Mouse (Mus musculus) forebrain, postnatal 0 days (tissue): ENCODE measurements around the gene Rnf26. TPM values are rescaled to one million over a fixed set of nuclear protein-coding genes. Genes with fewer than 3 reads are reported as not detected.
A peak's percentile ranks its signal among the peaks of the same experiment; 100 is the strongest.

Experiments
- ATAC-seq: fragments of 200-750 bp; cut with Nextera tagmentation; 2 replicates; pipeline ENCODE4 v1.8.0; 2017; ENCODE audit warnings: mild to moderate bottlenecking, moderate library complexity
- DNase-seq: peaks from one replicate; pipeline ENCODE4 v3.0.0-alpha.2; 2015
- H3K27ac ChIP-seq: fragments of 300-500 bp; sonication (generic); 2 replicates; pipeline ENCODE4 v1.5.1; 2014; ENCODE audit warnings: low read depth, mild to moderate bottlenecking, antibody characterized with exemption, low read length, moderate library complexity, mixed read lengths
- H3K27me3 ChIP-seq: fragments of 300-500 bp; sonication (generic); 2 replicates; pipeline ENCODE4 v1.6.1; 2014; ENCODE audit warnings: mild to moderate bottlenecking, low read length, mixed read lengths; ENCODE audit not compliant: insufficient read depth
- H3K36me3 ChIP-seq: fragments of 300-500 bp; sonication (generic); 2 replicates; pipeline ENCODE4 v1.6.1; 2014; ENCODE audit warnings: mild to moderate bottlenecking, moderate library complexity; ENCODE audit not compliant: insufficient read depth
- H3K4me1 ChIP-seq: fragments of 300-500 bp; sonication (generic); 2 replicates; pipeline ENCODE4 v1.6.1; 2014; ENCODE audit warnings: antibody characterized with exemption; ENCODE audit not compliant: insufficient read depth
- H3K4me2 ChIP-seq: fragments of 300-500 bp; sonication (generic); 2 replicates; pipeline ENCODE4 v1.6.1; 2014; ENCODE audit warnings: low read depth, mild to moderate bottlenecking, moderate library complexity
- H3K4me3 ChIP-seq: fragments of 300-500 bp; sonication (generic); 2 replicates; pipeline ENCODE4 v1.5.1; 2014; ENCODE audit warnings: low read depth, low read length, mixed read lengths
- H3K9ac ChIP-seq: fragments of 300-500 bp; sonication (generic); 2 replicates; pipeline ENCODE4 v1.6.1; 2014; ENCODE audit warnings: mild to moderate bottlenecking
- H3K9me3 ChIP-seq: fragments of 300-500 bp; sonication (generic); 2 replicates; pipeline ENCODE4 v1.6.1; 2016; ENCODE audit warnings: low read length
- CTCF ChIP-seq: sonication (generic); IDR thresholded peaks from 2 replicates; pipeline ENCODE4 v1.5.1; 2016; ENCODE audit warnings: antibody characterized with exemption, control low read depth, low read depth
- WGBS: fragments of 180-500 bp; shearing (Covaris S2); extraction: QIAGEN DNeasy Blood & Tissue Kit; methylation state at CpG from one replicate; pipeline ENCODE4 v1.1.7; 2014; 5-methylcytosine and 5-hydroxymethylcytosine counted together
- polyA plus RNA-seq: library from polyadenylated mRNA; unstranded; fragments of >200 nt; fragmentation: Nextera tagmentation; extraction: Ambion mirVana; gene quantifications from 2 replicates; pipeline ENCODE4 v1.2.1, GENCODE M21; 2015
- total RNA-seq: library from RNA; depleted of rRNA; stranded (reverse); fragments of >200 nt; gene quantifications from 2 replicates; pipeline ENCODE4 v1.2.3, GENCODE M21; 2014

The Rnf26 gene
- total and polyA plus RNA-seq, 2 experiments from 2014 or later: 16.0 to 38.8 TPM

GRCm38 (mm10) chr9:44081581-44081980, 31.7 kb downstream of the Rnf26 start:
- no peak for TF ChIP-seq CTCF
- 47% methylated on average over 5 of the region's 5 CpGs for WGBS
- no peak overlapping the region for H3K9ac ChIP-seq
- H3K4me1 ChIP-seq: peaks cover 15% of the 10 kb centered on the region; the same call in 1 of the 2 replicates
- H3K9me3 ChIP-seq: no peaks in the 10 kb centered on the region
- no peak overlapping the region for H3K4me3 ChIP-seq
- H3K4me2 ChIP-seq: no peak overlapping the region
- DNase-seq (no peak), ATAC-seq (no peak)
- no peaks in the 10 kb centered on the region for H3K36me3 ChIP-seq
- no peaks in the 10 kb centered on the region for H3K27me3 ChIP-seq
- no peak overlapping the region for H3K27ac ChIP-seq

DNA sequence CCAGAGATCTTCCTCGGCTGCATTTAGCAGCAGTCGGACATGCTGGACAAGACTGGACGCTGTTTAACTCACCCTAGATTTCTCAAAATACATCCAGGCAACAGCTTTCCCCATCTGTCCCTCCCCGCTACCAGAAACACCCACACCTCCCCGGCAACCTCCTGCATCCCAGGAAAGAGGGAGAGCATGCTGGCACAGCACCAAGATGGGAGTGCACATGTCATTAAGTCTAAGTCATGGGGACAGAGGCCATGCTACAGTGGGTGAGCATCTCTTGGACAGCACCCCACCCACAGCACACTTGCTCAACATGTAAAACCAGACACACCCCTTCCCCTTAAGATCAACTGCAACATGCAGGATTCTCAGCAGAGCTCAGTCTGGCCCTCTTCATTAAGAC, 32.4 kb downstream of the Rnf26 start:
- WGBS: 69% methylated on average over 5 of the region's 5 CpGs
- DNase-seq: no peak

DNA sequence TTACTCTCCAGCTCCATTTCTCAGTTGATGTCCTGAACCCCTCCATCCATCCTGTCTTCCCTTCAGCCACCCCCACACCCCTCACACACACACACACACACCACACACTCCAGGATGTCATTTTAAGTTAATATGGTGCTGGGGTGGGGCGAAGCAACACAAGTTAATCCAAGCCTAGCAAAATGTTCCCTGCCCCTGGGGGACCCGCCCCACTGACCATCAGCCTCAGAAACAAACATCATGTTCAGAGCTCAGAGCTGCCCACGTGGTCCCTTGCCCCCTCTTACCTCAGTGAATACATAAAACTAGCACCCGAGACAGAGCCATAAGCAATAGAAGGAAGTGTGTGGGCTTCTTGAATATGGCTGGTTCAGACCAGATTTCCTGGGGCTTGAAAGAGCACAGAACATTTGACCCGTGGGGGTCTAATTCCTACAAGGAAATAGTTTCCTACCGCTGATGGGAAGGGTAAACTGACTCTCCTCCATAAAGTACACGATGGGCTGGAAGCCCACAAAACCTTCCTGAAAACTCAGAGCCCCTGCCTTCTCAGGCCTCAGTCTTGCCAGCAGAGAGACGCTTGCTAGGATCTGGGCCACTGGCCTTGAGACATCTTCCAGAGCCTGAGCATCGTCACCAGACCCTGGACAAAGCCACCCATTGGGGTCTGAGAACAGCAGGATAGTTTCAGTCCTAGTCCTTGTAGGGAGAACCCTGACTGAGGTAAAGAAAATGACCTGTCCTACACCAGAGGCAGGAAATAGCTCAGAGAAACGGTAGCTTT, 33.1 kb downstream of the Rnf26 start:
- DNase-seq (no peak), ATAC-seq (no peak)
- Histone ChIP-seq H3K36me3 (no peaks in the 10 kb centered on the region), H3K4me3 (no peak overlapping the region), H3K27ac (no peak overlapping the region), H3K9me3 (no peaks in the 10 kb centered on the region), H3K4me2 (no peak overlapping the region), H3K4me1 (peaks cover 10% of the 10 kb centered on the region; the same call in 1 of the 2 replicates), H3K27me3 (no peaks in the 10 kb centered on the region), H3K9ac (no peak overlapping the region)
- TF ChIP-seq CTCF: no peak
- 80% methylated on average over 10 of the region's 10 CpGs for WGBS

More for the DNA sequence above, 32.4 kb downstream of the Rnf26 start:
- no peak overlapping the region for H3K4me2 ChIP-seq
- no peak for TF ChIP-seq CTCF
- no peak overlapping the region for H3K27ac ChIP-seq
- peaks cover 15% of the 10 kb centered on the region; the same call in 1 of the 2 replicates for H3K4me1 ChIP-seq
- no peaks in the 10 kb centered on the region for H3K36me3 ChIP-seq
- H3K27me3 ChIP-seq: no peaks in the 10 kb centered on the region
- H3K4me3 ChIP-seq: no peak overlapping the region
- no peaks in the 10 kb centered on the region for H3K9me3 ChIP-seq
- no peak for ATAC-seq
- no peak overlapping the region for H3K9ac ChIP-seq

GRCm38 (mm10) chr9:44078955-44079756, 34.2 kb downstream of the Rnf26 start:
- ATAC-seq (peak; percentile 65), DNase-seq (no peak)
- TF ChIP-seq CTCF: no peak
- H3K27me3 ChIP-seq: no peaks in the 10 kb centered on the region
- no peak overlapping the region for H3K4me2 ChIP-seq
- no peak overlapping the region for H3K27ac ChIP-seq
- H3K9me3 ChIP-seq: no peaks in the 10 kb centered on the region
- no peaks in the 10 kb centered on the region for H3K36me3 ChIP-seq
- no peak overlapping the region for H3K9ac ChIP-seq
- H3K4me1 ChIP-seq: 0 out of 2 replicates have a peak, but pooled peaks cover 7% of the 10 kb centered on the region
- no peak overlapping the region for H3K4me3 ChIP-seq
- WGBS: 26% methylated on average over 14 of the region's 16 CpGs

DNA sequence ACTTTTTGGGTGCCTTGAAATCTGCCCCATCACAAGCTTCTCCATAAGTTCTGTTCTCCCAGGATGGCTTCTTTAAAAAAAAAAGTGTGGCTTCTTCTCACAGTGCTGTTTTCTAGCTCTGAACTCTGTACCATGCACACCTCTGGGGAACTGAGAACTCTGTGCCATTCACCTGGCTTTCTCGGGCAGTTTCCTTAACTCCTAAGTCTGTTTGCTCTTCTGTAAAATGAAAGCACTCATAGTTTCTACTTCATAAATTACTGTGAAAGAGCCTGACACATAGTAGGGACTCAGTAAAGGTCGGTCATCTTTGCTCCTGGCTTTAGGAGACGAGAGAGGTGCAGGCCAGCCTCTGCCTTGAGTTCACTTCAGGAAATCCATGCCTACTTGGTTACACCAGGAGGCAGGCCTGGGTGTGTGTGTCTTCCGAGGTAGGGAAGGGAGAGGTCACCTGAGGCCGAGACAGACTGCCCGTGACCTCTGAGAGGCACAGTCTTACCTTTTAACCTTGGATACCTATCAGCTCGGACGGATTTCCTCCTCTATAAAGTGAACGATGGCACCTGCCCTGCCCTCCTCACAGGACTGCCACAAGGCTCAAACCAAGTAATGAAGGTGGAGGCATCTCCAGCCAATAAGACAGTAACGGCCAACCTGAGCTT, 35.0 kb downstream of the Rnf26 start:
- H3K27me3 ChIP-seq: no peaks in the 10 kb centered on the region
- DNase-seq (no peak), ATAC-seq (no peak)
- TF ChIP-seq CTCF: no peak
- H3K27ac ChIP-seq: no peak overlapping the region
- no peaks in the 10 kb centered on the region for H3K9me3 ChIP-seq
- no peaks in the 10 kb centered on the region for H3K36me3 ChIP-seq
- no peak overlapping the region for H3K4me3 ChIP-seq
- H3K9ac ChIP-seq: no peak overlapping the region
- WGBS: 80% methylated on average over 10 of the region's 10 CpGs
- H3K4me1 ChIP-seq: 0 out of 2 replicates have a peak, but pooled peaks cover 1% of the 10 kb centered on the region
- no peak overlapping the region for H3K4me2 ChIP-seq

DNA sequence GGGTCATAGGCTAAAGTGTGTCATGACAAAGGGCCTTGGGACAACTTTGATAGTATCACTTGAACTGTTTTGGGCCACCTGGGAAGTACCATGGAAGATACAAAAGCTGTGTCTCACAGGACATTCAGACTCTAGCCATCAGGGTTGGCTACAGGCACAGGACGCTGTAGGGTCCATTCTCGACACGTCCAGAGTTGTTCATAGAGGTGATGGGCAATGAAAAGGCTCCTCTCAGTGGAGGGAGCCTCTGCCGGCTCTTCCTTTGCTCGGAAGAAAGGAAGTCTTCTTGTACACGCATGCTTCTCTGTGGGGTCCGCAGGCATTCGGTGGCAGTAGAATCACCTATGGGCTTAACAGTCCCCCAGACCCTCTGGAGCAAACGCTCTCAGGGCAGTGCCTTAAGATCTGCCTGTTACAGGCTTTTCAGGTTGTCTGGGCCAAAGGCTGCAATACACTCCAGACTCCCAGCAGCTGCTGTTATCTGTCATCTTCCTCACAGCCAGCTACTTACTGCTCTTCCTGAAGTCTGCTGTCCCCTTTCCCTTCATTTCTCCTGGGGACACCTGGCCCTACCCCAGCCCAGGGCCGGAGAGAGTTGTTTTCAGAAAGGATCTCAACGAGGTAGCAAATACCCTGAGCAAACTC, 35.9 kb downstream of the Rnf26 start:
- 88% methylated on average over 11 of the region's 11 CpGs for WGBS
- Histone ChIP-seq H3K4me2 (no peak overlapping the region), H3K9me3 (no peaks in the 10 kb centered on the region), H3K27me3 (no peaks in the 10 kb centered on the region; the same call in 1 of the 2 replicates), H3K27ac (no peak overlapping the region), H3K36me3 (no peaks in the 10 kb centered on the region), H3K9ac (no peak overlapping the region), H3K4me1 (no peaks in the 10 kb centered on the region), H3K4me3 (no peak overlapping the region)
- ATAC-seq (no peak), DNase-seq (no peak)
- TF ChIP-seq CTCF: no peak
